Mouse (Mus musculus): ENCODE data around the gene Maoa.

Gene Maoa

DNA sequence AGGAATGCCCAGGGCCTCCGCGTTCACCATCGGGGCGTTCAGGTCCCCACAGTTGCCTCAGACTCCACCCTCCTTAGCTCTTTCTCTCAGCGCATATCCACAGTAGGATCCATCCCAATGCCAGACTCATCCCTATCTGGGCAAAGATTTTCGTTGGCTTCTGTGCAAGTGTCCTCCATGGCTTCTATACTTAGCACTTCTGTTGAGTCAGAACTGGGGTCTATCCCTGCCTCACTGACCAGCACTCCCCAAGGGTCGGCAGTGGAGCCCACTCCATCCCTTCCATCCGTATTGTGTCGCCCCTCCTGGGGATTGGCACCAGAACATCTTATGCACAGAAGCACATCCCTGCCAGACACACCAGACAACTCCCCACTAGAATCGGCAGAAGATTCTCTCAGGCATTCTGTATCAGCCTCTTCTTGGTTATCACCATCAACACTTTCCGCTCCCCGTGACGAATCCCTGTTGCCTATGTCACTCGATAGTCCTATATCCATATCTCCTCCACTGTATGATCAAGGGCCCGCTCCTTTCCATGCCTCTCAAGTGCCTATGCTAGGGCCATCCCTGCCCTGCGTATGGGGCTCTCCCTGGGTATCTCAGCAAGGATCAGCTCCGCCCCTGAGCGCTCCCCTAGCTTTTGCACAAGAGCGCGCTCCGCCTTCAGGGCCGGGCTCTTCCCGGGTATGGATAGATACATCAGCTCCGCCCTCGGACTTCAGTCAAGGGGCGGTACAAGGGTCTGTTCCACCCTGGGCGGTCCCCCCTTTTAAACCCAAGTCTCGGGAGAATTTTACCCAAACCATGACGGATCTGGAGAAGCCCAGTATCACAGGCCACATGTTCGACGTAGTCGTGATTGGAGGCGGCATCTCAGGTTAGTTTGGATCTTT lies at the start of gene Maoa:
Maoa (plus strand) TSS at position 665 of the 896 bp plus-strand sequence.
- peak; percentile 85 for DNase-seq

- peak; percentile 90 for DNase-seq
These were observed 1.1 kb upstream of the Maoa start for GRCm38 (mm10) chrX:16618225-16619033.

GRCm38 (mm10) chrX:16656511-16656910 lies 37.0 kb downstream of the Maoa start:
- no peak for DNase-seq

GRCm38 (mm10) chrX:16706094-16706493 lies 86.6 kb downstream of the Maoa start:
- DNase-seq = no peak

DNA sequence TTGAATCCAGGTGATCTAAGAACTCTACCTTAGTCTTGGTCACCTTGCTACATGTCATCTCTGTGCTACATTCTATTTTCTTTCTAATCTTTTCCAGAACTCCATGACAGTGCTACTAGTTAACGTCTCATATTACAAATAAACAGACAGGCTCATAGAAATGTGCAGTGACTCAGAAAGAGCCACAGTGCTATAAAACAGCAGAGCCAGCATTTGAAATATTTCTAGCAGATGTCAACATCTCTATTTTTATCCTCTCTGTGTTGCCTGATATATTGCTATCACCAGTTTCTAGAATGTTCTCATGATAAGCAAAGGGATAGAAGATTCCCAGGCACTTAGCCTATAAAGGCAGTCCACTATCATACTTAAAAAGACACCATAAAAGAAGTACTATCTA lies 94.5 kb downstream of the Maoa start:
- DNase-seq = no peak
